Mouse (Mus musculus) small intestine, adult 2 months (tissue): ENCODE measurements around the gene Dynlrb1. TPM values are rescaled to one million over a fixed set of nuclear protein-coding genes. Genes with fewer than 3 reads are reported as not detected.
A peak's percentile ranks its signal among the peaks of the same experiment; 100 is the strongest.

Source experiments
- H3K27ac ChIP-seq: fragments of 200-500 bp; 2 replicates; pipeline ENCODE4 v1.5.1; 2012; ENCODE audit warnings: low read depth, low read length, control low read depth, inconsistent platforms; ENCODE audit not compliant: insufficient read depth
- H3K27me3 ChIP-seq: fragments of 200-500 bp; 2 replicates; pipeline ENCODE4 v1.6.1; 2012; ENCODE audit warnings: mild to moderate bottlenecking, moderate library complexity, low read length, inconsistent platforms; ENCODE audit not compliant: control insufficient read depth, insufficient read depth
- H3K36me3 ChIP-seq: fragments of 200-500 bp; 2 replicates; pipeline ENCODE4 v1.6.1; 2012; ENCODE audit warnings: mild to moderate bottlenecking, low read length, control low read depth, inconsistent platforms; ENCODE audit not compliant: control insufficient read depth, insufficient read depth
- H3K4me1 ChIP-seq: fragments of 200-500 bp; 2 replicates; pipeline ENCODE4 v1.6.1; 2012; ENCODE audit warnings: low read length, inconsistent platforms, mixed read lengths; ENCODE audit not compliant: control insufficient read depth, insufficient read depth, insufficient read length
- H3K4me3 ChIP-seq: fragments of 200-500 bp; 2 replicates; pipeline ENCODE4 v1.5.1; 2012; ENCODE audit warnings: low read depth, mild to moderate bottlenecking, control low read depth, inconsistent platforms, low read length, moderate library complexity
- CTCF ChIP-seq: fragments of 200-500 bp; IDR thresholded peaks from 2 replicates; pipeline ENCODE4 v1.5.1; 2012; ENCODE audit warnings: low read depth, mild to moderate bottlenecking, control low read depth, inconsistent platforms, low read length, moderate library complexity, mixed read lengths; ENCODE audit not compliant: insufficient replicate concordance, insufficient read length; ENCODE audit errors: extremely low read depth
- POLR2A ChIP-seq: fragments of 200-500 bp; IDR thresholded peaks from 2 replicates; pipeline ENCODE4 v1.6.1; 2012; ENCODE audit warnings: low read depth, mild to moderate bottlenecking, control low read depth, inconsistent platforms, low read length, moderate library complexity
- WGBS: fragments of 180-500 bp; shearing (Covaris S2); methylation state at CpG from one replicate; pipeline ENCODE4 v1.1.7; 2018; 5-methylcytosine and 5-hydroxymethylcytosine counted together
- polyA plus RNA-seq: library from polyadenylated mRNA; depleted of rRNA; stranded (reverse); fragments of >200 nt; gene quantifications from 2 replicates; pipeline ENCODE4 v1.2.3, GENCODE M21; 2012

Dynlrb1 gene
- polyA plus RNA-seq, 1 experiment, result 99.3 TPM

- Histone ChIP-seq H3K27ac (no peak overlapping the region), H3K4me3 (no peak overlapping the region), H3K4me1 (peaks cover 3% of the 10 kb centered on the region; the same call in 1 of the 2 replicates), H3K36me3 (peaks cover 36% of the 10 kb centered on the region), H3K27me3 (no peaks in the 10 kb centered on the region)
- 74% methylated on average over 7 of the region's 7 CpGs for WGBS
- no peak for TF ChIP-seq CTCF
- TF ChIP-seq POLR2A, result no peak
These were observed 6.0 kb downstream of the Dynlrb1 start for GRCm38 (mm10) chr2:155242296-155242855.

GRCm38 (mm10) chr2:155246231-155246630 lies 9.9 kb downstream of the Dynlrb1 start:
- 90% methylated on average over 4 of the region's 4 CpGs for WGBS

GRCm38 (mm10) chr2:155248206-155248605 lies 11.9 kb downstream of the Dynlrb1 start:
- H3K4me1 ChIP-seq, result no peaks in the 10 kb centered on the region
- 94% methylated on average over 1 of the region's 1 CpGs for WGBS
- no peak overlapping the region for H3K27ac ChIP-seq
- no peaks in the 10 kb centered on the region for H3K27me3 ChIP-seq
- H3K36me3 ChIP-seq, result peaks cover 66% of the 10 kb centered on the region
- TF ChIP-seq POLR2A, result no peak
- TF ChIP-seq CTCF, result no peak
- H3K4me3 ChIP-seq, result no peak overlapping the region

More at GRCm38 (mm10) chr2:155246231-155246630, 9.9 kb downstream of the Dynlrb1 start:
- no peaks in the 10 kb centered on the region for H3K4me1 ChIP-seq
- no peak for TF ChIP-seq POLR2A
- TF ChIP-seq CTCF, result no peak
- no peaks in the 10 kb centered on the region for H3K27me3 ChIP-seq
- H3K27ac ChIP-seq, result no peak overlapping the region
- H3K4me3 ChIP-seq, result no peak overlapping the region
- peaks cover 69% of the 10 kb centered on the region for H3K36me3 ChIP-seq

GRCm38 (mm10) chr2:155248718-155249117 lies 12.4 kb downstream of the Dynlrb1 start:
- WGBS, result 88% methylated on average over 2 of the region's 2 CpGs
- H3K27ac ChIP-seq, result no peak overlapping the region
- TF ChIP-seq CTCF, result no peak
- TF ChIP-seq POLR2A, result no peak
- no peak overlapping the region for H3K4me3 ChIP-seq
- peaks cover 63% of the 10 kb centered on the region for H3K36me3 ChIP-seq
- no peaks in the 10 kb centered on the region for H3K27me3 ChIP-seq
- no peaks in the 10 kb centered on the region for H3K4me1 ChIP-seq

- Histone ChIP-seq H3K27me3 (no peaks in the 10 kb centered on the region), H3K4me3 (no peak overlapping the region), H3K27ac (no peak overlapping the region), H3K4me1 (no peaks in the 10 kb centered on the region), H3K36me3 (peaks cover 55% of the 10 kb centered on the region)
- 80% methylated on average over 5 of the region's 5 CpGs for WGBS
- TF ChIP-seq POLR2A (no peak), CTCF (no peak)
These were observed 13.3 kb downstream of the Dynlrb1 start for GRCm38 (mm10) chr2:155249588-155249987.

GRCm38 (mm10) chr2:155265526-155265925 lies 29.2 kb downstream of the Dynlrb1 start:
- H3K27me3 ChIP-seq, result no peaks in the 10 kb centered on the region
- H3K4me1 ChIP-seq, result no peaks in the 10 kb centered on the region; the same call in 1 of the 2 replicates
- no peak overlapping the region for H3K27ac ChIP-seq
- no peaks in the 10 kb centered on the region for H3K36me3 ChIP-seq
- no peak for TF ChIP-seq POLR2A
- WGBS, result 92% methylated on average over 6 of the region's 6 CpGs
- no peak overlapping the region for H3K4me3 ChIP-seq

GRCm38 (mm10) chr2:155266896-155267295 lies 30.6 kb downstream of the Dynlrb1 start:
- TF ChIP-seq POLR2A (no peak), CTCF (no peak)

GRCm38 (mm10) chr2:155271957-155272356 lies 35.6 kb downstream of the Dynlrb1 start:
- Histone ChIP-seq H3K27me3 (no peaks in the 10 kb centered on the region), H3K4me1 (no peaks in the 10 kb centered on the region; the same call in 1 of the 2 replicates), H3K27ac (no peak overlapping the region), H3K36me3 (no peaks in the 10 kb centered on the region), H3K4me3 (no peak overlapping the region)
- TF ChIP-seq POLR2A (no peak), CTCF (peak; percentile 20; the same call in 1 of the 2 replicates)
- 83% methylated on average over 6 of the region's 6 CpGs for WGBS

More at GRCm38 (mm10) chr2:155266896-155267295, 30.6 kb downstream of the Dynlrb1 start:
- no peaks in the 10 kb centered on the region; the same call in 1 of the 2 replicates for H3K4me1 ChIP-seq
- 80% methylated on average over 5 of the region's 5 CpGs for WGBS
- no peak overlapping the region for H3K27ac ChIP-seq
- no peak overlapping the region for H3K4me3 ChIP-seq
- H3K27me3 ChIP-seq, result no peaks in the 10 kb centered on the region
- no peaks in the 10 kb centered on the region for H3K36me3 ChIP-seq
